Mouse (Mus musculus) testis, postnatal 10 days (tissue): ENCODE measurements around the gene Prap1.

Source experiments
- DNase-seq: peaks from one replicate; pipeline ENCODE4 v3.0.0; 2021; ENCODE audit warnings: low spot score

The Prap1 gene

DNA sequence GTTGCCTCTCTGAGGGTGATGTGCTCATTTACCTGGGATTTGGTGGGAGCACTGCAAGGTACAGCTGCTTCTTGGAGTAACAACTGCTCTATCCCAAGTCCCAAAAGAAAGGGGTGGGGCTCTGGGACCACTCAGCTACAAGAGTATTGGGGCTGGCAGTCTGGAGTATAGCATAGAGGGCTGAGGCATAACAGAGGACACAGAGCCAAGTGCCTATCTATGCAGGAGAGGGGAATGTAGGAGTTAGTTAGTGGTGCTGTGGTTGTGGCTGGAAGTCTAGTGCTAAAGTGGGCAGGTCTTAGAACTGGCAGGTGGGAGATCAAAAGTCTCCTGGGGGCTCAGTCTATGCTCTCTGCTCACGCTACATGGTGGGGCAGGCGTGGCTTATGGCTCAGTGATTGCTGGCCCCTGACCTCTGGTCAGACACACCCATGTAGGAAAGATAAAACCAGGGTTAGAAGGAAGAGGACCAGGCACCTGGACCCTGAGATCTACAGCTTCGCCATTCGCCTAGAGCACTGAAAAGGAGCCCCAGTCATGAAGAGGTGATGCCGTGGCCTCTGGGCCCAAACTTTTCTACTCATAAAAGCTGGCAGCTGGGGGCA is at the start of gene Prap1:
TSS of gene Prap1 (plus strand) at position 472 of the 605 bp plus-strand sequence.
- no peak for DNase-seq

GRCm38 (mm10) chr7:140045546-140045945 is 47.6 kb upstream of the Prap1 start:
- no peak for DNase-seq

GRCm38 (mm10) chr7:140047811-140048311 is 45.3 kb upstream of the Prap1 start:
- no peak for DNase-seq

DNA sequence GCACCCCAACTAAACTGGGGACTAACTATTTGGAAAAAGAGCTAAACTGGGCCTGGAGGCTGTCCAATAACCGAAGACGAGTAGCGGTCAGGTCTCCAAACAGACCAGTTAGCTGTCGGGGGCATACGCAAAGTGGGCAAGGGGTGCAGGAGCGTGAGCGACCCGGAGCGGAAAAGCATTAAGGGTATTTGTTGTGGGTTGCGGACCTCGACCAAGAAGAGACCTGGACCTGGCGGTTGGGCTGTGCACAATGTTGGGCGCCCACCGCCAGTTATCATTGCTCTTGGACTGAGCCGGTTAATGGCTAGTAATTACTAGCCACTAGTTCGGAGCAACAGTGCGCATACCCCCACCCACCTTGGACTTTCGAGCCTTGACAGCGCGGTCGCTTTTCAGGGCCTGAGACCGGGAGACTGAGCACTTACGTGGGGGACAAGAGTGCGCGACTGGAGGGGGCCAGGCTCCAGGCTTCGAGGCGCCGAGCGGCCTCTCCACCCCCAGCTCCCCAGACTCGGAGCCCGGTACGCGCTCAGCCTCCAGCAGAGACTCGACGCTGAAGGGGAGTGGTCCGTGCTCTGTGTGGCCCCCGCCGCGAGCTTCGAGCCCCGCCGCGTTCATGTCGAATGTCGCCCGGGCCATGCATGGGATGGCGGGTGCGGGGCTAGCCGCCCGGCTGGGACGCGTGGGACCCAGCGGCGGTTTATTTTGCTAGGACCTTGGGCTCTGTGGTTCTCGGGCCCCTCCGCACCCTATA is 44.7 kb upstream of the Prap1 start, which contains the start of gene Msx3:
TSS of gene Msx3 (minus strand) at position 729 of the 754 bp plus-strand sequence.
- DNase-seq = no peak

DNA sequence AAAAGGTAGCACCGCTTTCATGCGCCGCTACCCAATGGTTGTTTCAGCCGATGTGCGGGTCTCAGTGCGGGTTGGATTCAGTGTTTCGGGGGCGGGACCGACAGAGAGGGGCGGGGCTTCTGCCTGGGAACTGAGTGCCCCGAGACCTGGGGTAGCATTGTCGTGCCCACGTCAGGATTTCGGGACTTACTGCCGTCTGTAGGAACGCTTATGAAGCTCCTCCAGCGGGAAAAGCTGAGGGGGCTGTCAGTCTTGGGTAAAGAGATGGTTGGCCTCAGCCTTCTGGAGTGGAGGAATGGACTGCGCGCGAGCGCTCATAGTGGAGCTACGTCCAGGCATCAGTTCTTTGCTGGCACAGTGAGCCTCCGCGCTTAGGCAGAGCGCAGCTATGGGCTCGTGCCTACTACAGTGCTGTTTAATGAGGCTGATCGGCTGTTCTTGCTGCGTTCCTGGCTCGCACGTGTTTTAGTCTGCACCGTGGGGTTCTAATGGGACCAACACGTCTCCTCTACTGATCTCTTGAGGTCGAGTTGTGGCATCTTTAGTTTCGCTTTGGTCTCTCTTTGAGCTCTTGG is 44.0 kb upstream of the Prap1 start:
- DNase-seq = peak; percentile 57

DNA sequence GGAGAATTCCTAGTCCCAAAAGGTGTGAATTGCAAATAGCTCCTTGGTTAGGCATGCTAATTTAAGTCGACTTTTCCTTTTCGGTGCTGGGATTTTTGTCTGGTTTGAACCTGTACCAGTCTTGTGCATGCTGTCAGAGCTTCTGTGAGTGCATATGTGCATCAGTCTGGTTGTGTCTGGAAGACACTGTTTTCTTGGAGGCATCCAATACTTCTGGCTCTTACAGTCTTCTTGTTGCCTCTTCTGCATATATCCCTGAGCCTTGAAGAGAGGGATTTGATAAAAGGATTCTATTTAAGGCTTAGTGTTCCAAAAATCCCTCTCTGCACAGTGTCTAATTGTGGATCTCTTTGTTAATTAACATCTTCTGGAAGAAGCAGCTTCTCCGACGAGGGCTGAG is 39.1 kb upstream of the Prap1 start:
- no peak for DNase-seq

GRCm38 (mm10) chr7:140057413-140058407 is 35.5 kb upstream of the Prap1 start:
- DNase-seq = peak; percentile 56

DNA sequence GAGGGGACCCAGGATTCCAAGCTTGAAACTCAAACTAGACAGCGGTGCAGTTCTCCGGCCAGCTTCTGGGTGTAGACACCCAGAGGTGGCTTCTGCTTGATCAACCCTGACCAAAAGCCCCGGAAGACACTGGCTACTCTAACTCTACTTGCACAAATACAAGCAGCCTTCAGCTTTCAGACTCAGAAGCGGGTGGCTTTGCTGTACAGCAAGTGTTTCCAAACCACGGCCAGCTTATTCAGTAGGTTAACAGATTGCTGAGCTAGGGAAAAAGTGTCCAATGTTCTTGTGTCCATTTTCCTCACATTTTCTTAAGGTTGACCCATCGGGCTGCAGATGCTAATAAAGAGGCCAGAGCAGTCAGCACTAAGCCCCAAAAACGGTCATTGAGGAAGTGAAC is 34.7 kb upstream of the Prap1 start:
- no peak for DNase-seq

DNA sequence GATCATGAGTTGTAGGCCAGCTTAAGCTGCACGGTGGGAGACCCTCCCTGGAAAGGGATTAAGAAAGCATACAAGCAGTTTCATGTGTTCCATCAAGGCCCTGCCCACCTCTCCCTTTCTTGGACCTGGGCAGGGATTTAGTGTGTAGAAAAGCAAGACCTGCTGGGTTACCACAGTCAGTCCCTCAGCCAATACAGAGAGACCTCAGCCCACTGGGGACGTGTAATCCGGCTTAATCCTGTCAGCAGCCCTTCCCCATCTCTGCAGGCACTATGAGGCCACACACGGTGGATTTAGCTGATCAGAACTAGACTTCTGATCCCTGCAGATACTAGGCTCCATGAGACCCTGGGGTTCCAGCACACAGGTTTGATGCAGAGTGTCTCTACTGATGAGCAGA is 33.6 kb upstream of the Prap1 start:
- DNase-seq = no peak

DNA sequence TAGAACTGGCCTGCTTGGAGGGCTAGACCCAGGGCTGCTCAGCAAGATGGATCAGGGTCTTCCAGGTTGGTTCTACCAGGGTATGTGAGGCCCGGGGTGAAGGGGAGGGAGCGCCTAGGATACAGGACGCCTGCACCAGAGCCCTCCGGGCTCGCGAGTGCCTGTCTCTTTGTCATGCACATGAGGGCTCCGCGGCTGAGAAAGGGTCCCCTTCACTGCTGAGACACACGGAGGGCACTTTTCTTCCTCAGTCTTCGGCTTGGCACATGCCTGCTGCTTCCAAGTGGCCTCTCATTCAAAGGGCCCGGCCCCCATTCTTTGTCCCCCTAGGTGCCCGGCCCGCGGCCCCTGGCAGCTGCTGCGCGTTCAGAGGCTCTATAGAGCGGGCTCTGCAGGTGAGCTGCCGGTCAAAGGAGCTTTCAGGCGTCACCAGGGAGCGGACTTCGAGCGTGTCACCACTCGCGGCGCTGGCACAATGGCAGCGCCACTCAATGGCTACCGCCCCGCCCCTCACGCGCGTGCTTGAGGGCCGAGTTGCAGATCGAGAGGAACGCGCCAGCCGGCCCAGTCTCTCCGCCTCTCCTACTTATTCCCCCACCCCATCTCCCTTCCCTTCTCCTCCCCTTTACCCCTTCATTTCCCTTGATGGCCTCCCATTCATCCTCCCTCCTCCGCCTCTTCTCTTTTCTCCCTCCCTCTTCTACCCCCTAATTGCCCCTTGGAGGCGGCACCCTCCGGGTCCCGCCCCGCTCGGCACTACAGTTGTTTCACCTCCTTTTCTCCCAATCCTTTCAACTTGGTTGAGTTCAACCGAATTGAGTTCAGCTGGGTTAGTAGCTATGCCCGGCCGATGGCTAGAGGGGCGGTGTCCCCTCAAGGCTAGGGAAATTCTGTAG is 32.0 kb upstream of the Prap1 start:
- DNase-seq = peak; percentile 54

DNA sequence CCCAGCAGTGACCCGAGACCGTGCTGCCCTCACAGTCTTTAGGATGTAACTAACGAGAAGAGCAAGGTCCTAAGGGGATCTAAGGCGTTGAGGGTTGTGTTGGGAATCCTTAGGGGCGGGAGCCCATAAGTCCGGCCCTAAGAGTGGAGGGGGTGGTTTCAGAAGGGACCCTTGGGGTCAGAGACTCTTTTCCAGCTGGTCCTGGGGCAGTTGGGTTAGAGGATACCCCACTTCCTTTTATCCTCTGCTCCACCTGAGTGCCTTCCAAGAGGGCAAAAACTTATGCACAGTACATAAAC is 31.4 kb upstream of the Prap1 start:
- DNase-seq = no peak

GRCm38 (mm10) chr7:140062307-140062706 is 30.9 kb upstream of the Prap1 start:
- peak; percentile 66 for DNase-seq

DNA sequence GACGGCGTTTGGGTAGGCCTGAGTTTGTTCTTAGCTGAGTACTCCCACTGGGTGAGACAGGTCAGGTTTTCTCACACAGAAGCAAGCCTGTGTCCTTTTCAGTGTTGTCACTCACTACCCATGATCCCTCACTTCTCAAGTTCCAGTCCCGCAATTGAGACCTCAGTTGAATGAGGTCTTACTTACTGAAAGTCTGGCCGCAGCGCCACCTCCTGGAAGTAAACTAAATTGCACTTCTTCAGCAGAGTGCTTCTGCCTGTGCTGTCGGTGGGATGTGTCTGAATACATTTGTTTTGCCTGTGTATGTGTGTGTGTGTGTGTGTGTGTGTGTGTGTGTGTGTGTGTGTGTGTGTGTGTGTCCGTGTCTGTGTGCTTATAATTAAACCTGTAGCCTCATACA is 30.1 kb upstream of the Prap1 start:
- DNase-seq = peak; percentile 85

DNA sequence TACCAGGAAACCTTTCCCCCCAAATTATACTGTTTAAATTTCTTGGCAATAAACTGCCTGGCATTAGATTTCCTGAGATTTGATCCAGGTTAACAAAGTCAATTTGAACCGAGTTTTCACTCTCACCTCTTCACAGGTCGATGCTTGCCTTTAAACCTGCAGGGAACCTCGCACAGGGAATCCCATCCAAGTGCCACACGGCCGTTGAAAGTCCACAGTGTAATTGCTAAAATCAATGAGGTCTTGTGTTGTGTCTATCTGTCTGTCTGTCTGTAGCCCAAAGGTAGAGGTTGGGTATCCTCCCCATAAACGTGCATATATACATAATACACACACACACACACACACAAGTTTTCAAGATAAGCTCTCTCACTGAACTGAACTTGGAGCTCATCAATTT is 25.8 kb upstream of the Prap1 start:
- no peak for DNase-seq

DNA sequence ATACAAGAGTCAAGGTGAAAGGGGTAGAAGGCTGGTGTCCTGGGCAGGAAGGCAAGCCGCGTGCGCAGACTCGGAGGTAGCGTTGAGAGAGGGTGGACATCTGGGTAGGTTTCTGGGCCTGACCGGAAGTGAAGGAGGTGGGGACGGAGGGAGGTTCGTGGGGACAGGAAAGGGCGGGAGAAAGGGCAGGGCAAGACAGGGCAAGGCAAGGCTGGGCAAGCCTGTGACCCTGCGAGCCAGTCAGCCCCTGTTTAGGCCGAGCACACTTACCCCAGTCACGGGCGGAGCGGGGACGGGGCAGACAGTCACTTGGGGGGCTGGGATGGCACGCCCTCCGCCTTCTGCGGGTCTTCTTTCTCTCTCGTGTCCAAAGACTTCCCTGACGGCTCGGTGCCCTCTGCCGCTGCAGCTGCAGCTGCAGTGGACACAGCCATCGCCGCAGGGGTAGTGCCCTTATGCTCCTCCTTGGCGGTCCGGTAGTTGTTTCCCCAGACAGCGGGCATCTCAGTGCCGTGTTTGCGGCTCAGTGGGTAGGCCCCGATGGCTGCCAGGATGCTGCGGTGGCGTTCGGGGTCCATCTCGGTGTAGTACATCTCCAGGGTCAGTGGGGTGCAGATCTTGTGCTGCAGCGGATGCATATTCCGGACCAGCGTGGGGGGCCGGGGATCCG is 23.0 kb upstream of the Prap1 start:
- no peak for DNase-seq

DNA sequence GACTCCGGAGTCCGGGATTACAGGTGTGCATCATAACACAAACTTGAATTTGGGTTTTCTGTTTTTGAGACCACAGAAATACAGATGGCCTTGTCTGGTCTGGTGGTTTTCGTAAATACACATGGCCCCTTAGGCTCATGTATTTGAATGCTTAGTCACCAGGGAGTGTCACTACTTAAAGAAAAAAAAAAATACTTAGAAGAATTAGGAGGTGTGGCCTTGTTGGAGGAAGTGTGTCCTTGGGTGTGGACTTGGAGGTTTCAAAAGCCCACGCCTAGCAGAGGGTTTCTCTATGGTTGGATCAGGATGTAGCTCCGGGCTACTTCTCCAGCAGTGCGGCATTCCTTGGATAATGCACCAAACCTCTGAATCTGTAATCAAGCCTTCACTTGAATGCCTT is 15.5 kb upstream of the Prap1 start:
- DNase-seq = no peak

DNA sequence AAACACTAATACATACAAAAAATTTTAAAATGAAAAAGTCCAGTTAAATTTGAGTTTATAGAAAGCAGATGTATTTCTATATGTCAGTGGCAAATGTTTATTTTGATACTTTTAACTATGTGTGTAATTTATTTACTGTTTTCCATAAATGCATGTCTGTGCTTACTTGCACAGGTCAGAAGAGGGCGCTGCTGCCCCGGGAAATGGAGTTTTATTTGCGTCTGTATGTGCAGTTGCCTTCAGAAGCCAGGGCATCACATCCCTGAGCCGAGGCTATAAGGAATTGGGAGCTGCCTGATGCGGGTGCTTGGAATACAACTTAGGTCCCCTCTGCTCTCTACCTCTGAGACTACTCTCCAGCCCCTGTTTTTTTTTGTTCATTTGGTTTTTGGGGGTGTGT is 14.5 kb upstream of the Prap1 start:
- DNase-seq = peak; percentile 76

DNA sequence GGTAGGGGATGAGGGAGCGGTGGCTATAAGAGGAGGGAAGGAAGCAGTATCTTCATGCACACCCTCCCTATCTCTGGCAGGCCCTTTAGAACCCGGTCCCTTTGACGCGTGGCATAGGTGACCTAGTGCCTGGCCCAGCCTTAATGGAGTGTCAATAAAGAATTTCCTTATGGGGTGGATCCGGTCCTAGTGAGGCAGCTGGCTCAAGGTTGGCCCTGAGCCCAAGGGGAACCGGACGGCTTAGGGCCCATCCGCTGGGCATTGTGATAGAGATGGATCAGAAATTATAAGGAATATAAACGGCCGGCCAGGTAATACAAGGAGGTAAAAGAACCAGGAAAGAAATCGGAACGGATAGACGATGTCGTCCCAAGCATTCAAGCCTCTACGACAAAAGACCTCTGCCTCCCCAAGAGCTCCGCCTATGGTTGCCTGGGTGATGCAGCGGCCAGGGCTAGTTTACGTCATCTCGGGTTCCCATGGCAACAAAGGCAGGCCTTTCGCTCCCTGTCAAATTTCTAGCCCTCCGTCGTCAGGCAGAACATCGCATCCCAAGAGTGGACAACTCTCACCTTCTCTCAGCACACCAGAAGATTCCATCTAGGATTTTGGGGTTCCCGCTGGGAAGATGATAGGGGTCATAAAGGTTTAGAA is 12.6 kb upstream of the Prap1 start:
- DNase-seq = peak; percentile 69

- DNase-seq = no peak
These were observed 11.6 kb upstream of the Prap1 start for GRCm38 (mm10) chr7:140081408-140082241.
